In genomic region chr3:154274681-154275080, GRCm38 (mm10) we compare ENCODE assay signal across 33 mouse cellular contexts. TPM values are rescaled to one million over a fixed set of nuclear protein-coding genes. Genes with fewer than 3 reads are reported as not detected.
"Had no signal": no experiment of that assay in that cellular context is flagged by ENCODE, and none has a peak within 500 bp of the region (broad histone marks: within the 10 kb centered on the region; RNA-seq: fewer than 3 reads in every experiment).

No protein-coding gene starts in this region.

- H3K27me3 ChIP-seq: hindbrain, embryonic 15.5 days; liver, embryonic 13.5 days had no signal

- H3K36me3 ChIP-seq: heart, embryonic 13.5 days; heart, embryonic 15.5 days; hindbrain, embryonic 13.5 days; hindbrain, embryonic 15.5 days; kidney, embryonic 15.5 days; limb, embryonic 13.5 days; liver, embryonic 13.5 days had no signal

- H3K4me1 ChIP-seq: heart, embryonic 13.5 days; hindbrain, embryonic 13.5 days; limb, embryonic 13.5 days; liver, embryonic 13.5 days had no signal

- DNase-seq: gastrocnemius, postnatal 14 days; gastrocnemius, postnatal 36 days; heart, adult 11 months; heart, adult 2 months; heart, postnatal 14 days; heart, postnatal 36 days; kidney, adult 11 months; kidney, adult 2 months; kidney, adult 9 months; kidney, postnatal 14 days; kidney, postnatal 36 days; layer of hippocampus, adult 9-11 months; layer of hippocampus, postnatal 36 days; liver; liver, embryonic 13.5 days had no signal

- H3K9ac ChIP-seq: heart, embryonic 13.5 days; heart, embryonic 15.5 days; hindbrain, embryonic 13.5 days; hindbrain, embryonic 15.5 days; kidney, embryonic 15.5 days; limb, embryonic 13.5 days; liver, embryonic 13.5 days had no signal

- H3K4me2 ChIP-seq: heart, embryonic 11.5 days; heart, embryonic 13.5 days; heart, embryonic 15.5 days; hindbrain, embryonic 13.5 days; hindbrain, embryonic 15.5 days; kidney, embryonic 15.5 days; limb, embryonic 13.5 days; liver, embryonic 11.5 days; liver, embryonic 13.5 days had no signal

- H3K4me3 ChIP-seq: heart, adult 2 months; heart, embryonic 13.5 days; heart, embryonic 15.5 days; hindbrain, embryonic 13.5 days; hindbrain, embryonic 15.5 days; kidney, embryonic 15.5 days; limb, embryonic 13.5 days; liver, embryonic 13.5 days had no signal

- H3K9me3 ChIP-seq: heart, embryonic 13.5 days; heart, embryonic 15.5 days; hindbrain, embryonic 13.5 days; hindbrain, embryonic 15.5 days; kidney, embryonic 15.5 days; limb, embryonic 13.5 days; liver, embryonic 13.5 days had no signal

- ATAC-seq: hindbrain, postnatal 0 days; intestine, embryonic 16.5 days had no signal

- H3K27ac ChIP-seq: heart, adult 2 months; heart, embryonic 13.5 days; heart, embryonic 15.5 days; hindbrain, embryonic 13.5 days; hindbrain, embryonic 15.5 days; hindbrain, postnatal 0 days; kidney, embryonic 15.5 days; kidney, postnatal 0 days; limb, embryonic 13.5 days; liver, embryonic 13.5 days had no signal

RNA-seq across cellular contexts. Expression of gene Lhx8, which starts 55.8 kb away (rescaled TPM):
- total RNA-seq: gastrocnemius, adult 18-20 months; gastrocnemius, postnatal 36 days; heart, adult 2 months; heart, postnatal 14 days; heart, postnatal 36 days; hematopoietic stem cell, adult 5-6 weeks; hindbrain, postnatal 0 days; layer of hippocampus, adult 8-10 months; layer of hippocampus, postnatal 14 days; layer of hippocampus, postnatal 36 days had no signal
- polyA plus RNA-seq: heart, postnatal 0 days; intestine, embryonic 14.5 days; intestine, embryonic 16.5 days; kidney, embryonic 15.5 days; kidney, postnatal 0 days; large intestine, adult 2 months; liver, embryonic 13.5 days had no signal
